Mouse (Mus musculus): ENCODE data around the gene Samd4b.
"Not testable (repeated sequence)": the region's sequence is repeated elsewhere in the genome, so short reads cannot be mapped to it uniquely, and the experiment has no call there.

Gene Samd4b

DNA sequence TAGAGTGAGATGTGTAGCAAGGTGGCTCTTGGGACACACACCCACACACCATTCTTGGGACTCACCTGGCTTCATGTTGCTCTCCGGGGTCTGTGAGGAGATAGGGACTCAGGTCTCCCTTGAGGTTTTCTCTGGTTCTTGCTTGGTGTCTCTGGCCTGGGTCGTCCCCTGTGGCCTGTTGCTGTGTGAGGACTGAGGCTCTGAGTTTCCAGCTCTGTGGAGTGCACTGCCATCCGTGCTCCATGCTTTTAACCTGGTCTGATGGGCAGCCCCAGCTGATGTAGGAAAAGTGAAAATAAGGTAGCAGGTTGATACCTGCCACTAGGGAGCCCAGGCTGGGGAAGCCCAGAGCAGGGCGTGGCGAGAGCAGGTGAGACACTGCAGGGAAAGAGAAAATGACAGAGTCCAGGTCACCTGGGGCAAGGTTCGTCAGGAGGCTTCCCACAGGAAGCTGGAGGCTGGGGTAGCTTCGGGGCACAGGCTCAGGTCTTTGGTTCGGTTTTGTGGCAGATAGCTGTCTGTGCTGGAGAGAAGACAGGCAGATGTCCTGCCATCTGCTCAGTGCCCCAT is 87.5 kb downstream of the Samd4b start, which contains the start of gene Ifnl2:
Gene Ifnl2, minus strand, starts transcription at position 51 of the 570 bp plus-strand sequence.
- DNase-seq (ENCODE audit: extremely low read depth, insufficient read length, low spot score): not testable (repeated sequence)

DNA sequence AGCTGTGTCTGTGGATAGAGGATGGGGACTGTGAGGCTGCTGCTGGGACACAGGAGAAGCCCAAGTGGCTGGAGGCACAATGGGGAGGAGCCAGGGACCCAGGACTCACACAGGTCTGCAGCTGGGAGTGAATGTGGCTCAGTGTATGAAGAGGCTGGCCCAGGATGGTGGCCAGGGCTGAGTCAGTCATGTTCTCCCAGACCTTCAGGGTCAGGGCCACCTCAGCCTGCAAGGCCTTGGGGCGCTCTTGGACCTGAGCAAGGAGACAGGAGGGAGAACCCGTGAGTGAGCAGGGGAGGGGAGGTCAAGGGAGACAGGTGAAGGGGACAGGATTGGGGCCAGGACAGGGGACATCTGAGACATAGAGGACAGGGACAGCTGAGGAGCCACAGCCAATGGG is 88.8 kb downstream of the Samd4b start:
- DNase-seq (ENCODE audit: extremely low read depth, insufficient read length, low spot score): not testable (repeated sequence)

DNA sequence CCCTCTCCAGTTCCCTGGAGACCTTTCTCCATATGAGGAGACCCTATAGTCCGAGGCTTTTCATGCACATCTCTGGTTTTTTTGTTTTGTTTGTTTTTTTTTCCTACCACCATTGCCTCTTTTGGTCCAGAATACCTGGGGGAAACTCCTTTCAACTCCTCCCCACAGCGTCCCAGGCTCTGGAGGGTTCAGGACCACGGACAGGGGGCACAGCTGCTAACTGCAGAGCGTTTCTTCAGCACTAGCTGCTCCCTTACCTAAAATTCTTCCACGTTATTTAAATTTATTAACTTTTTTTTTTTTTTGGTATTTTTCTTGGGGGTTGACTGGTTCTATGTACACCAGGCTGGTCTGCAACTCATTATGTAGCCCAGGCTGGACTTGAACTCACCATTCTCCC is 92.4 kb downstream of the Samd4b start:
- DNase-seq (ENCODE audit: extremely low read depth, insufficient read length, low spot score): no peak

DNA sequence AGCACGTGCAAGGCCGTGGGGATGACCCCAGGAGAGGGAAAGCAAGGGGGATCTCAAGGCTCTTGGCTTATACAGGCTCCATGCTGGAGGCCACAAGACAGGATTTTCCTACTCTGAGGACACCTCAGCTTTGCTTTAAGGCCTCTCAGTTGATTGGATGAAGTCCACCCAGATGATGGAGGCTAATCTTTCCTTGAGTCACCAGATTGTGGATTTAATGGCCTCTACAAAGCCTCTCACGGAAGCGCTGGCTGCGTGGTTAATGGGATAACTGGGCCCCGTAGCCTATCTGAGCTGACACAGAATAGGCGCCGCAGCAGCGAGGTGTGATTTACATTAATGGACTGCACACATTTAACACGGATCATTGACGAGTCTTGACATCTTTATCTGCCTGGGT is 102.5 kb downstream of the Samd4b start:
- no peak for DNase-seq (ENCODE audit: extremely low read depth, insufficient read length, low spot score)

DNA sequence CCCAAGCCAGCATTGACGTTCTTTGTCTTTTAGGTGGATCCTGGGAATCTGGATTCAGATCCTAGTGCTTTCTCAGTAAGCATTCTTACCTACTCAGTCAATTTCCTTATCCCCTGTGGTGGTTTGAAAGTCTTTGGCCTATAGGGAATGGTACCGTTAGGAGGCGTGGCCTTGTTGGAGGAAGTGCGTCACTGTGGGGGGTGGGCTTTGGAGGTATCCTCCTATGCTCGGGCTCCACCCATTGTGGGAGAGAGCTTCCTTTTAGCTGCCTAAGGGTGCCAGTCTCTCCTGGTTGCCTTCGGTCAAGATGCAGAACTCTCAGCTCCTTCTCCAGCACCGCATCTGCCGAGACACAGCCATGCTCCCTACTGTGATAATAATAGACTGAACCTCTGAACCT is 105.6 kb downstream of the Samd4b start:
- DNase-seq (ENCODE audit: extremely low read depth, insufficient read length, low spot score): no peak

DNA sequence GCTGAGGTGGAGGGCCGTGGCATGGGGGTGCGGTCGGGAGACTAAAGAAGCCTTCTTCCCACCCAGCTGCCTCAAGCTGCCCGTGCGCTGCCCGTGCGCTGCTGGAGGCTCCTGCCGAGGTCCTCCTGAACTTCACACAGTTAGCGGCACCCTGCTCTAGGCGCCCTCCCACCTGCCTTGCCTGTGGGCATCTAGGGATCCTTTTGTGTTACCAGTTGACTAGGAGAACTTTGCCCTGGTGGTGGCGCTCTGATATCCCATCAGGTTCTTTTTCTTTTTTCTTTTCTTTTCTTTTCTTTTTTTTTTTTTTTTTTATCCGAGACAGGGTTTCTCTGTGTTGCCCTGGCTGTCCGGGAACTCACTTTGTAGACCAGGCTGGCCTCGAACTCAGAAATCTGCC is 107.0 kb downstream of the Samd4b start:
- no peak for DNase-seq (ENCODE audit: extremely low read depth, insufficient read length, low spot score)

DNA sequence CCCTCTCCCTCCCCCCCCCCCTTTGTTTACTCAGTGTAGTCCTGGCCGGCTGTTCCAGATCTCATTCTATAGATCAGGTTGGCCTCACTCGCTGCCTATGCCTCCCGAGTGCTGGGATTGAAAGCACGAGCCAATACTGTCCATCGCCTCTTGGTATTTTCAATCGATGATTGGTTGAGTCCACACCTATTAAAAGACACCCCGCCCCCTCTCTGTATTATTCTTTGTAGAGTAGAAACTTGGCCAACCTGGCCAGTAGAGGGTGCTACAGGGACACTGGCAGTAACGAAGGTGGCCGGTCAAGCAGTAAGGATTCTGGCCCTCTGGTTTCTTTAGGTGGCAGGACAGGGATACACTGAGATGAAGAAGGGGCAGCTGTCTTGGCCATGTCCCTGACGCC is 107.5 kb downstream of the Samd4b start:
- DNase-seq (ENCODE audit: extremely low read depth, insufficient read length, low spot score): no peak

DNA sequence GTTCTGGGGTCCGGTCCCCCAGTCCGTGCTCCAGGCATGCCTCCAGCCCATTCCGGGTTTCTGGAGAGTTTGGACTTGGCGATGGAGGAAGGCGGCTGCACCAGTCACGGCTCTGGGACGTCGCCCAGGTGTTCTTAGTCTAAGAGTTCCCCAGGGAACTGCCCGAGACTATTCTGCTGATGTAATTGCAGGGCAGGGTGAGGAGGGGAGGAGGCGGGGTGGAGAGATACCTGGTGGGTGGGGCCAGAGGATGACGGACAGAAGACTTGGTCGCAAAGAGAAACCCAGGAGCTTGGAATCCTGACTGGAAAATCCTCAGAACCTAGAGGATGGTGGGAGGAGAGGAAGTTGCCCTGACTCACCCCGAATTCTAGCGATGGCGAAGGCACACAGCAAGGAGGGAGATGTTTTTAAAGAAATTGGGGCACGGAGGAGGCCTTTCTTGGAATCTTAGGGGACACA is 109.9 kb downstream of the Samd4b start:
- no peak for DNase-seq (ENCODE audit: extremely low read depth, insufficient read length, low spot score)

DNA sequence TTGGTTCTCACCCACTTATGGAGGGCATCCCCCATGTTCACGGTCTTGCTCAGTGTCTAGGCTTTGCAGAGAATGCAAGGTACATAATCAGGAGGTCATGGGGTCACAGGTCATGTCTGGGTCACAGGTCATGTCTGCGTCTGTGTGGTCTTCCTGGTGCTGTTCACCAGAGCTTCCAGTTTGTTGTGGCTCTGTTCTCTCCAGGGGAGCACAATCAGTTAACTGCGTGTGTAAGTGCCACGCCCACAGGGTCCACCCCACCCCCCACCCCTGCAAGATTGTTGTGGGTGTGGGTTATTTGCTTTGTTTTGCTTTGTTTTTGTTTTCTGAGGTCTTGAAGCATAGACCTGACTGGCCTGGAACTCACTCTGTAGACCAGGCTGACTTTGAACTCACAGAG is 113.8 kb downstream of the Samd4b start:
- DNase-seq (ENCODE audit: extremely low read depth, insufficient read length, low spot score): no peak

DNA sequence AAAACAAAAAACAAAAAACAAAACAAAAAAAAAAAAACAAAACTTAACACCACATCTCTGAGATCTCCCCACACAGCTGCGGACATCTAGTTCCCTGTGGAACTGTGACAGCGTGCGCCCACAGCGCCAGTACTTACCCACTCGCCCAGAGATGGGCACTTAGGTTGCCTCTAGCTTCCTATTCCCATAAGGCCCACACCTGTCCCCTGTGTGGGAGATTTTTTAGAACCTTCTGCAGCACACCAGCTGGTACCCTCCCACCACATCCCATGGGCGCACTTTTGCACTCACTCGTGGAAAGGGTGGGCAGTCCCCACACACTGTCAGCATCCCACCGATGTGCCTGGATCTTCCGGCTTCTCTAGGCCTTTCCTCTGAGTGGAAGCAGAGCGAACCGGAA is 115.1 kb downstream of the Samd4b start:
- no peak for DNase-seq (ENCODE audit: extremely low read depth, insufficient read length, low spot score)

DNA sequence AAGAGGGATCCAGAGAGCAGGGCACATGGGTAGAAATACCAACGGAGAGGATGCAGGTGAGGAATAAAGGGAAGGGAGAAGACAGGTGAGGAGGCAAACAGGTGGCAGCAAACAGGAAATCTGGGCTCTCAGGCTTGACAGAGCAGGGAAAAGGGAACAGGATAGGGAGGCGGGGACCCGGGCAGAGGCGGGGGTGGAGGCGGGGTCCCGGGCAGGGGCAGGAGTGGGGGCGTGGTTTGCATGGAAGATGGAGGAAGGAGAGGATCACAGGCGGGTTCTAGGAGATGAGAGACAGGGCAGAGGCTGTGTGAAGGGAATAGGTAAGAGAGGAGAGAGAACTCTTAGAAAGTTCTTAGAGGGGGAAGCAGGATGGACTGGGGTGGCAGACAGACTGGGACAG is 119.1 kb downstream of the Samd4b start:
- no peak for DNase-seq (ENCODE audit: extremely low read depth, insufficient read length, low spot score)

DNA sequence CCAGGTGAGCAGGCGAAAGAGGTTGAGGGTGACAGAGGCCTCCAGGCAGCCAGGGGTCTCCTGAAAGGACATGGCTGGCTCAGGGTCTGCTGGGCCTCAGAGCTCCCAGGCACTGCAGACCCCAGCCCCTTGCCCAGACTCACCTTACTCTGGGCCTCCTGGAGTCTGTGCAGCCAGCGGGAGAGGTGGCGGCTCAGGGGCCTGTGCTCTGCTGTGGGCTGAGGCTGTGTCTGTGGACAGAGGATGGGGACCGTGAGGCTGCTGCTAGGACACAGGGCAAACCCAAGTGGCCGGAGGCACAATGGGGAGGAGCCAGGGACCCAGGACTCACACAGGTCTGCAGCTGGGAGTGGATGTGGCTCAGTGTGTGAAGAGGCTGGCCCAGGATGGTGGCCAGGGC is 120.6 kb downstream of the Samd4b start:
- no peak for DNase-seq (ENCODE audit: extremely low read depth, insufficient read length, low spot score)

DNA sequence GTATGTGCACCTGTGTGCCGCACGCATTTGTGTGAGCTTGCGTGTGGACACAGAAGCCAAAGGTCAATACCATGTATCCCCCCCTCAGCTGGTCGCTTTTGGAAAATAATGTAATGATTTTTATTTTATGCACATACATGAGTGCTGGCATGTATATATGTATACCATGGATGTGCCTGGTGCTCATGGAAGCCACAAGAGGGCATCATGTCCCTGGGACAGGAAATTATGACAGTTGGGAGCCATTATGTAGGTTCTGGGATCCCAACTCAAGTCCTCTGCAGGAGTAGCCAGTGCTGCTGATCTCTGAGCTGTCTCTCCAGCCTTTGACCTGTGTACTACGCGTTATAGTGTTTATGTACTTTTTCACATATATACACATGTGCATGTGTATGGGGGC is 121.8 kb downstream of the Samd4b start:
- DNase-seq (ENCODE audit: extremely low read depth, insufficient read length, low spot score): no peak

DNA sequence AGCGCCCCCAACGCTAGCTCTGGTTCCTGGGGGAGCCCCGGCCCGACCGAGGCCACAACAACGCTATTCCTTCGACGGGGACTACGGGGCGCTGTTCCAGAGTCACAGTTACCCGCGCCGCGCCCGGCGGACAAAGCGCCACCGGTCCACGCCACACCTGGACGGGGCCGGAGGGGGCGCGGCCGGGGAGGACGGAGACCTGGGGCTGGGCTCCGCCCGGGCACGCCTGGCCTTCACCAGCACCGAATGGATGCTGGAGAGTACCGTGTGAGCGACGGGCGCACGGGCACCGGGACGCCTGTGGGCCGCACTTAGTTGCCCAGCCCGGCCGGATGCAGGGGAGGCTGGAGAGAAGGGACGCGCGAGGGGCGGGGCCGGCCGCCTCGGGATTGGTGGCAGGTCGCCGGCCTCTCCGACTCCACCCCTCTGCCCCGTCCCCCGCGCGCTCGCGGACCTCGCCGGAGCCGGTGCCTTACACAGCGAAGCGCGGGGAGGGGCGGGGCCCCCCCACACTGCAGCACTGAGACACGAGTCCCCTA is 130.7 kb downstream of the Samd4b start:
- DNase-seq (ENCODE audit: extremely low read depth, insufficient read length, low spot score): no peak

DNA sequence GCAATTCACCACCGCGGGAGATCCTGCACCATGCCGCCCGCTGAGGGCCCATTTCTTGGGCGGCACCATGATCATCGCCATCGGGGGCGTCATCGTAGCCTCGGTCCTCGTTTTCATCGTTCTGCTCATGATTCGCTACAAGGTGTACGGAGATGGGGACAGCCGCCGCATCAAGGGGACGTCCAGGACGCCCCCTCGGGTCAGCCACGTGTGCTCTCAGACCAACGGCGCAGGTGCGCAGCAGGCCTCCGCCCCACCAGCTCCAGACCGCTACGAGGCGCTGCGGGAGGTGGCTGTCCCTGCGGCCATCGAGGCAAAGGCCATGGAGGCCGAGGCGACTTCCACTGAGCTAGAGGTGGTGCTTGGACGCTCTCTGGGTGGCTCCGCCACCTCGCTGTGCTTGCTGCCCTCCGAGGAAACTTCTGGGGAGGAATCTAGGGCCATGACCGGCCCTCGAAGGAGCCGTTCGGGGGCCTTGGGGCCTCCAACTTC is 131.2 kb downstream of the Samd4b start:
- DNase-seq (ENCODE audit: extremely low read depth, insufficient read length, low spot score): no peak

DNA sequence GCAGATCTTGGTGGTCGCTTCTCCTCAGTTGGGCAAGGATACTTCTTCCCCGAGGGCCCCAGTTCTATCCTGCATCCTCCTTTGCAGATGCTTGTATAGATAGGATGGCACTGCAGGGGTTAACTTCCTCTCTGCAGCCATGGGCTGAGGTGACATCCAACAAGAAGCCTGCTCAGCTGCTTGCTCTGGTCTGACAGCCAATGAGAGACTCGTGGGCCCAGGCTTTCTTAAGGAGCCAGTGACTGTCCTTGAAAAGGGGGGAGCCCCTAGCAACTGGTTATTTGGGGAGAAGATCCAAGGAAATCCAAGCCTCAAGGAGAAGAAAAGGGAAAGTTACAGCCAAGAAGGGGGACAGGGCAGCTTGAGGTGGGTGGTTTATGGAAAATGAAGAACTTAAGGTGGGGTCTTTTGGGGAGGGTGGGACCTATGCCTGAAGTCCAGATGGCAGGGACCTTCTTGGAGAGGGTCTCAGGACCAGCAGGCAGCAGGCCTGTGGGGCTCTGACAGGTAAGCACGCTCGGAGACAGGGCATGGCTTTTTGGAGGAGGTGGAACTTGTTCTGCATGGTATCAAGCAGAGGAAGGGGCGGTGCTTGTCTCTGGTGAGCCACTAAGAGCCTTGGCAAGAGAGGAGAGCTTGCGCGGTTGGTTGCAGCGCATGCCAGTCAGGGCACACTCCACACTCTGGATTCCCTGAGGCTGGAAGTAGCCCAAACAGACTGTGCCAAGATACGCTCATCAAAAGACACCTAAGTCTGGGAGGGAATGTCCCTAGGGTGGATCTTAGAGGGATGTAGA is 133.3 kb downstream of the Samd4b start:
- DNase-seq (ENCODE audit: extremely low read depth, insufficient read length, low spot score): peak; percentile 49

DNA sequence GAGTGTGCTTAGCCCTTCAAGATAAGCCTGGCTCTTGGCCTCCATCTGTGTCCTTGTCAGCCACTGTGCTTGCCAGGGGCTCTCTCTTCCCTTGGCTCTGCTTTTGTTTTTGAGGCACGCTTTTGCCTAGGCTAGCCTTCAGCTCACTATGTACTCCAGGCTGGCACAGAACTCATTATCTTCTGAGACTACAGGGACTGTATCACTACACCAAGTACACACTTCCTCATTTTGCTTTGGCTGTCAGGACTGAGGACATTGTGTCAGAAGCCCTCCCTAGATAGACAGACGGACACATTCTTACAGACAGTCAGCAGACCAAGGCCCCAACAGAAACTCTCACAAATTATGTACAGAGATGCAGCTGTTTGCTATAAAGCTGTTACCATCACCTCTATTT is 135.2 kb downstream of the Samd4b start:
- DNase-seq (ENCODE audit: extremely low read depth, insufficient read length, low spot score): no peak

DNA sequence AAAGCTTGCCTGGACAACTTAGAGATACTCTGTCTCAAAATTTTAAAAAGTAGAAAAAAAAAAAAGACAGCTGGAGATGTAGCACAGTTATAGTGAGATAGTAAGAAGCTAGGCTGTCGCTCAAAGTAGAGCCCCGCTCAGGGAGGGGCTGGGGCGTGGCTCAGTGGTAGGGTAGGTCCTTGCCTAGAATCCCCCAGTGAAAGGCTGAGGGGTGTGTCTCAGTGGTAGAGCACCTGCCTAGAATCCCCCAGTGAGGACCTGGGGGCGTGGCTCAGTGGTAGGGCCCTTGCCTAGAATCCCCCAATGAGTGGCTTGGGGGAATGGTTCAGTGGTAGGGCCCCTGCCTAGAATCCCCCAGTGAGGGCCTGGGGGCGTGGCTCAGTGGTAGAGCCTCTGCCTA is 137.6 kb downstream of the Samd4b start:
- DNase-seq (ENCODE audit: extremely low read depth, insufficient read length, low spot score): no peak

DNA sequence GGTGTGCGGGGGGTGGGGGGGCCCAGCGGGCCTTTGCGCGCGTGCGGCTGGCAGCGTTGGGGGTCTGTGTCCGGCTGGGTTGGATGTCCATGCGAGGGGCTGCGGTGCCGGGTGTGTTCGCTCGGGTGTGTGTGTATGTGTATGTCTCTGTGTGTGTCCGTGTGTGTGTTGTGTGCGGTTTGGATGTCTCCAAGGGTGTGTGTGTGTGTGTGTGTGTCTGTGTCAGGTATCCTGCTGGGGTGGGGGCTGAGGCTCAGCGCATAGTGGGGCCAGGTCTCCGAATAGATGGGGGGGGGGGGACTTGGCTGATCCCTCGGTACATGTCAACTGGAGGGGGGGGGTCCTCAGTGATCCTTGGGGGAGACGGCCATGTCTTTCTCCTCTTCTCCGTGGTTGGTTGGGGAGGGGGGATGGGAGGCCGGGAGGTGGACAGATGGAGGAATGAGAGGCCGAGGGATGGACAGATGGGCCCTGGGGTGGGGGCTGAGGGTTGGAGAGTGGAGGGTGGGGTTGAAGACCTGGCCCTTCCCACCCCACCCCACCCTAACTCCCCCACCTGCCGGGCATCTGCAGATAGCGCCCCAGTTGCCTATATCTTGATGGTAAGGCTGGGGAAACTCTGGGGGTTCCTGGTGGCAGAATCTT is 145.5 kb downstream of the Samd4b start:
- DNase-seq (ENCODE audit: extremely low read depth, insufficient read length, low spot score): no peak

DNA sequence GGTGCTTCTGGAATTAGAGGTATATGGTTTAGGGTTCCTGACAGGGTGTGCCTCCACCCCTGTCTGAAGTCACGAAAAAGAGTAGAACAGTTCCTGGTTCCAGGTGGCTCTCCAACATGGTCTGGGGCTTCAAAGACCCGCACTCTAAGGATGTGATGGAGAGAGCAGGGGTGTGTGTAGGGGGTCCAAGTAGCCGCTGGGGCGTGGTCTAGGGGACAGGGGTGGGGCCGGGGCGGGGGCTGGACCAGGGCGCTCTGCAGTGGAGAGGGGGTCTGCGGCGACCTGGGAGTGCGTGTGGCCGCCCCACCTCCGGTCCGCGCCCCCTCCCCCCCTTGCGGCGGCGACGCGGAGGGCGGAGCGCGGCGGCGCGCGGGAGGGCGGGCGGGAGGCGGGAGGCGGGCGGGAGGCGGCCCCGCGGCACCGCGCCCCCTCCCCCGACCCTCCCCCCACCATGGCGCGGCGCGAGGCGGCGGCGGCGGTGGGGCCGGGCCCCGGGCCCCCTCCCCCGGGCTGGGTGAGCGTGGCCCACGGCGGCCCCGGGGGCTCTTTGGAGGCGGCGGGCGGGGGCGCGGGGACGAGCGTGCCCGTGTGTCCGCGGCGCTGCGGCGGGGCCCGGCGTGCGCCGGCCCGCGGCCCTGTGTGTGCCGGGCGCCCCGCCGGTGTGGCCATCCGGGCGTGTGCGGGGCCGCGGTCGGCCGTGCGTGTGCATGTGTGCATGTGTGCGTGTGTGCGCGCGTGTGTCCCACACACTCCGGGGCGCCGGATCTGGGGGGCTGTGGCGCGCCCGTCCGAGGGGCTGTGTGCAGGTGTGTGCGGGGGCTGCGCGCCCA is 146.2 kb downstream of the Samd4b start, which contains the start of gene Lrfn1:
Gene Lrfn1, plus strand, starts transcription at position 450 of the 830 bp plus-strand sequence.
- no peak for DNase-seq (ENCODE audit: extremely low read depth, insufficient read length, low spot score)

Data from 3134 (cell line).